Mouse (Mus musculus) cerebellum, adult 9-10 months (tissue): ENCODE measurements around the gene Apon.
"Not testable (repeated sequence)": the region's sequence is repeated elsewhere in the genome, so short reads cannot be mapped to it uniquely, and the experiment has no call there.

ENCODE experiments used
- DNase-seq: peaks from one replicate; pipeline ENCODE4 v3.0.0; 2022

The Apon gene

DNA sequence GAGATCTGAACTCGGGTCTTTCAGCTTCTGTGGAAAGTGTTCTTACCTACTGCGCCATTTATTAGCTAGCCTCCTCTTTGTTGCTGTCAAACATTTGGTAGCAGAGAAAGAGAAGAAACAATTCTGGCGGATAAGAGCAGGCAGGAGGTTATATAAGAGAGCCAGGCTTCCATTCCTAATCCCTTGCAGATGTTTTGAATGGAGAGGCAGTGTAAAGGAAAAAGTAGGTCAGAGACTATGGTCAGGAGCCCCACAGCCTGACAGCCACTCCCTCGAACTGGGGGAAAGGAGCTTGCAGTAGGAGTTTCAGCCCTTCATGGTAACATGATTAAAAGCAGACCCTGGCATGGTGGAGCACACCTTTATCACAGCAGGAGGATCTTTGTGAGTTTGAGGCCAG is 17.6 kb upstream of the Apon start:
- DNase-seq = no peak

DNA sequence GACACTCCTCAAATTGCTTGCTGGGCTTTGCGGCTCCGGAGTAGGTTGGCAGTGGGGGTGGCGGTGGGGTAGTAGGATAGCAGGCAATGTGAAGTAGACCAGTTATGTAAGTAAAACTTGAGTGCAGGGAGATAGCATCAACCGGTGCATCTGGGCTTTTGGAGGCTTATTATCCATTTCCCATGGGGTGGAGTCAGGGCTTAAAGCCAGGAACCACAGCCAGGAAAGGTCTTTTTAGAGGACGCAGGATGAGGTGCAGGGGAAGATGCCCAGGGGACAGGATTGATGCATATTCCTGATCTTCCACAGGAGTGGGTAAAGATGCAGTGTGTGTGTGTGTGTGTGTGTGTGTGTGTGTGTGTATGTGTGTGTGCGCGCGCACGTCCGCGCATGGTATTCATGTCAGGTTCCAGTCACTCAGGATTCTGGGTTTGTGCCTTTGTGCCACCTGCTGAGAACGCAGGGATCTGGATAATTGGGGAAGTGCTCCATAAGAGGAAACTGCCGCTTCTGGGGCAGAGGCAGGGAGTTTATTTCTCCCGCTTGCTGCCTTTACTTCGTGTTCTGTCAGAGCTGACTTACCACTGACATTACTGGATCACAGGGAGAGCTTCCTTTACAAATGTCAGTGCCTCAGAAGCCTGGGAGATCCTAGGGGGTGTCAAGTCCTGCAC is 16.0 kb upstream of the Apon start:
- peak; percentile 63 for DNase-seq

DNA sequence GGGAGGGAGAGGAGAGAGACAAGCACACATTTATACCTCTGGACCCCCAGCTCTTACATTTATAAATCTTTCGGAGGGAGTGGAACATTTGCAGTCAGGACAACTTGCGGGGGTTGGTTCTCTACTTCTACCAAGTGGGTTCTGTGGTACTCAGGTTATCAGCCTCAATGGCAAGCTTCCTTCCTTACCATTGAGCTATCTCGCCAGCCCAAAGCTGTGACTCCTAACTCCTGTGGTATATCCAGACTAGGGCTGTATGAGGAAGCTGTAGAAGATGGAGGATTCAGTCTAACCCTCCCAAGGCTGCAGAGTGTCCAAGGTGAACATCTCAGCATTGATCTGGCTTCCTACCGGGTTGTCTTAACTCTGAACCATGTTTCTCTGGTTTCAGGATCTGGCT is 14.8 kb upstream of the Apon start:
- no peak for DNase-seq

DNA sequence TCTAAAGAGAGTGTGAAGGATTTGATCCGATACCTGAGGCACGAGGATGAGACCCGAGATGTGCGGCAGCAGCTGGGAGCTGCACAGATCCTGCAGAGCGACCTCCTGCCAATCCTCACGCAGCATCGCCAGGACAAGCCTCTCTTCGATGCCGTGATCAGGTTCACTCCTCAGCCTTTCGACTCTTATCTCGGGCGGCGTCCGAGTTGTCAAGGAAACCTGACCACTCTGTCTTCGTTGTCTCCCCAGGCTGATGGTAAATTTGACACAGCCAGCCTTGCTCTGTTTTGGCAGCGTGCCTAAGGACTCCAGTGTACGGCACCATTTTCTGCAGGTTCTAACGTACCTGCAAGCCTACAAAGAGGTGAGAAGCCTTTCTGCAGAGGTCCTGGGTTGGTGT is 13.8 kb upstream of the Apon start:
- no peak for DNase-seq

DNA sequence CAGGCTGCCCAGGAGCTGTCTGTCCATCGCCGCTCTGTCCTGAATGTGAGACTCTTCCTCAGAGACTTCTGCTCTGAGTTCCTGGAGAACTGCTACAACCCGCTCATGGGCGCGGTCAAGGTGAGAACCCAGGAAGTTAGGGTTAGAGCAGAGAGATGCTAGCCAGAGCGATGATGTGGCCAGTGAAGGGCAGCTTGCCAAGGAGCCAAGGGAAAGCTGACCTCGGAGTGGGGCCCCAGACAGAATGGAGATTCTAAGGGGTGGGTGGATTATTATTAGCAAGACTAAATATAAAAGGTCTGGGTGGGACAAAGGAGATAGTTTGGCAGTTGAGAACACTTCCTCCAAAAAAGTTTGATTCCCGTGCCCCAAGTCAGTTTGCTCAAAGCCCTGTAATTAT is 10.6 kb upstream of the Apon start:
- no peak for DNase-seq

DNA sequence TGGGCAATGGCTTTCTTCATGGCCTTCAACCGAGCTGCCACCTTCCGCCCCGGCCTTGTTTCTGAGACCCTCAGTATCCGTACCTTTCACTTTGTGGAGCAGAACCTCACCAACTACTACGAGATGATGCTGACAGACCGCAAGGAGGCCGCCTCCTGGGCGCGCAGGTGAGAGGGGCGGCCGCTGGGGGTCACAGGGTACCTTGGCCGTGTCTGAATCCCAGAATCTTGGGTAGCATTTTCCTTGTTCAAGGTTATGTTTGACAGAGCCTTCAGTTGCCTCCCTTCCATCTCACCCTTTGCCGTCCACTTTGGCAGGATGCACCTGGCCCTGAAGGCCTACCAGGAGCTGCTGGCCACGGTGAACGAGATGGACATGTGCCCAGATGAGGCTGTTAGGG is 9.8 kb upstream of the Apon start:
- DNase-seq = no peak

DNA sequence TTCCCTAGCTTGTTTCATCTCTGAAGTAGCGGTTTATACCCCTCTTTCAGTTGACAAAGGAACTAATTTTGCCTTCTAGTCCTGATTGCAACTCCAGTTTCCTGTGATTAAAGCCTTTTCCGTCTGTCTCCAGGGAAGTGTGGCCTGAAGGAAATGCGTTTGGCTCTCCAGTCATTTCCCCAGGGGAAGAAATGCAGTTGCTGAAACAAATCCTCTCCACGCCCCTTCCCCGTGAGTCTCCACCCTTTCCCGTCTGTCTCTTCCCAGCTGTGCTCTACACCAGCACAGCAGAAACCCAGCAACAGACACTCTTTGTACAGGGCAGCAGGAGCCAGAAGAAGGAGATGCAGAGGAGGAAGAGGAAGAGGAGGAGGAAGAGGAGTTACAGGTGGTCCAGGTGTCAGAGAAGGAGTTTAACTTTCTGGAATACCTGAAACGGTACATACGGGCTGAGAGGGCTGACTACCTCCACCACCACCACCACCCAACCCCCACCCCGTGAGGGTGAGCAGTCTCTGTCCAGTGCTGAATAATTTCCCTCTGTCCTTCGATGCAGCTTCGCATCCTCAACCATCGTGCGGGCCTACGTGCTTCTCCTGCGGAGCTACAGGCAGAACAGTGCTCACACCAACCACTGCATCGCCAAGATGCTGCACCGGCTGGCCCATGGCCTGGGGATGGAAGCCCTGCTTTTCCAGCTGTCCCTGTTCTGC is 6.7 kb upstream of the Apon start:
- DNase-seq = no peak

DNA sequence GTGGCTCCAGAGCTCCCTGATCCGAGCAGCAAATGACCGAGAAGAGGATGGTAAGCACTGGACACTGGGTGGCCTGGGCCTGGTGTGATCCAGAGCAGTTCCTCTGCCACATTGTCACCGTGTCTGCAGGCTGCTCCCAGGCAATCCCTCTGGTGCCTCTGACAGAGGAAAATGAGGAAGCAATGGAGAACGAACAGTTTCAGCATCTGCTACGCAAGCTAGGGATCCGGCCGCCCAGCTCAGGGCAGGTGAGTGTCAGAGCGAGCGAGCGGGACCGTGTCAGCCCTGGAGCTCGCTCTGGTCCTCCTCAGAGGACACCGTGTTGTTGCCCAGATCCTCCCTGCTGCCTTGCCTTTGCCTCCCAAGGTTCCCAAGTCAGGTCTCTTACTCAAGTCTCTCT is 3.3 kb upstream of the Apon start:
- DNase-seq = no peak

DNA sequence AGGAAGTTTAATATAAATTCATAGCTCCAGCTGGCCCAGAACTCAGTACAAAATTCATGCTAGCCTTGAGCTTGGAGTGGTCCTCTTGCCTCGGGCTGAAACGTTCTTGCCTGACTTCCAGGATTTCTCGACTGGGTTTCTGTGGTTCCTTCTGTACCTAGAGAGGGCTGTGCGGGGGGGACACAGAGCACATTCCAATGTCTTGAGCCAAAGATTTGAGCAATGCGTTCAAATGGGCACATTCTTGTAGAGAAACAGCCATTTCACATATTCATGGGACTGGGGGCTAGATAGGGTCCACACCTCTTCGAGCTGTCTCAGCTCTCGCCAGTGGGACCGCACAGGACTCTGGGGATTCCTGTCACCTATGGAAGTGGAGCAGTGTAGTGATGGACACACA is 2.0 kb downstream of the Apon start:
- no peak for DNase-seq

DNA sequence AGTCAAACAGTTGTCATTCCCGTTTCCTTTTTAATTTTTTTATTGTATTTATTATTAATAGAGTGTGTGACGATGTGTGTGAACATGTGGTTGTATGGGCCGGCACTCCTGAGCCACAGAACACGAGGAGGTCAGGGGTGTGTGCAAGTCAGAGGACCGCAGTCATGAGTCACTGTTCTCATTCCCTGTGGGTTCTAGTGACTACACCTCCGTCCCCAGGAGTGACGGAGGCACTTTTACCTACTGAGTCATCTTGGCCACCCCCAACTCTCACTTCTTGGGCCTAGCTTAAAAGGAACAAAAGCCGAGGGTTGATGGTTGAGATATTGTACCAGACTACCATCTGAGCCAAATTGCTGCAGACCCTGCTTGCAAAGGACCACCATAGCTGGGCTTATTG is 2.4 kb downstream of the Apon start:
- DNase-seq = no peak

DNA sequence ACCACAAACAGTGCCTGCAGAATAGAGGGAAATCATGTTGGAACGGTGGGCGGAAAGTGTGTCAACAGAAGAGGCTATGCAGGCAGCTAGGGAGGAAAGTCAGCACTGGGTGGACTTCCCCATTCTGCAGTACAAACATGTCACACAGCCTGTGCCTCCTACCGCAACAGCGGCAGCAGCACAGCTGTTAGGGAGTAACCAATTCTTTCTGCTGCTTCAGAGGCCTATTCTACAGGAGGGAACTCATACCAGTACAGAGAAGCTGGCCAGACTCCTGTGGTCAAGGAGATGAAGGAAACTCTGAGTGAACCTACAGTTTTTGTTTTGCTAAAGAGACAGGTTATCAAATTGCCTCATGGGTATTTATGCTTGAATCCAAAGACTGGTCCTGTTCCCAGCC is 5.1 kb downstream of the Apon start:
- DNase-seq = no peak

DNA sequence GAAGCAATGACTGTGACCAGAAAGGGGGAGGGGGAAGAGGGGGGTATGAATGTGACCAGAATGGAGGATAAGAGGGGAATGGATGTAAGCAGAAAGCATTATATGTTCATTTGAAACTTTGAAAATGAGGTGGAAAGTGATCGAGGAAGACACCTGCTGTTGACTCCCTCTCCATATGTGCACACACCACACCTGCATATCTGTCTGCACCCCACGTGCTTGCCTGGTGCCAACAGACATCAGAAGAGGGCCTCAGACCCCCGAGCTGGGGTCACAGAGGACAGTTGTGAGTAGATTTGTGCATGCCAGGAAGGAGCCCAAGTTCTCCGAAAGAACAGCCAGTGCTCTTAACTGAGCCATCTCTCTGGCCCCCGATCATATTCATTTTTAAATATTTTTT is 6.0 kb downstream of the Apon start:
- DNase-seq = no peak

DNA sequence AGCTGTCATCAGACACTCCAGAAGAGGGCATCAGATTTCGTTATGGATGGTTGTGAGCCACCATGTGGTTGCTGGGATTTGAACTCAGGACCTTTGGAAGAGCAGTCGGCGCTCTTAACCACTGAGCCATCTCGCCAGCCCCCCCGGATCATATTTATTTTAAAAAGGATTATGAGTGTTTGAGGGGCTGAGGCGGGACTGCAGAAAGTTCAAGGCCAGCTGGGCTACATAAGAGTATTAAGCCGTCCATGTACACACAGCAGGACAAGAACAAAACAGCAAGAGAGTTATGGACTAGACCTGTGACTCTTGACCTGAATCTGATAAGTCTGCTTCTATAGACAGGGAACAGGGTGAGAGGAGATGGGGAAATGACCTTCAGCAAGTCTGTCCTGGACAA is 6.5 kb downstream of the Apon start:
- DNase-seq = not testable (repeated sequence)

DNA sequence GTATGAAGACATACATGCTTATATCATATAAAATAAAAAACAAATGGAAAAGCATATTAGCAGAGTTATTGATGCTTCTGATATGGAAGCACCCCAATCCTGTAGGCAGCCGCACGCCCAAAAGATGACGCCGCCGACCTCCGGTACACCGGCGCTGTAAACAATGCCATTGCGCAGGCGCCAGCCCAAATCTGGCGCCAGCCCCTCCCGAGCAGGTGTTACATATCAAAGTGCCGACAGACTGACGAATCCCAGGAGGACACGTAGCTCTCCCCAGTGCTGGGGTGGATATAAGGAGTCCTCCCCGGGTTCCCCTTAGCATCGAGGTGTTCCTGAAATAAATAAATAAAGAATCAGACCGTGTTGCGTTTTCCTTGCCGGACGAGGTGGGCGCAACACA is 8.4 kb downstream of the Apon start:
- DNase-seq = no peak

DNA sequence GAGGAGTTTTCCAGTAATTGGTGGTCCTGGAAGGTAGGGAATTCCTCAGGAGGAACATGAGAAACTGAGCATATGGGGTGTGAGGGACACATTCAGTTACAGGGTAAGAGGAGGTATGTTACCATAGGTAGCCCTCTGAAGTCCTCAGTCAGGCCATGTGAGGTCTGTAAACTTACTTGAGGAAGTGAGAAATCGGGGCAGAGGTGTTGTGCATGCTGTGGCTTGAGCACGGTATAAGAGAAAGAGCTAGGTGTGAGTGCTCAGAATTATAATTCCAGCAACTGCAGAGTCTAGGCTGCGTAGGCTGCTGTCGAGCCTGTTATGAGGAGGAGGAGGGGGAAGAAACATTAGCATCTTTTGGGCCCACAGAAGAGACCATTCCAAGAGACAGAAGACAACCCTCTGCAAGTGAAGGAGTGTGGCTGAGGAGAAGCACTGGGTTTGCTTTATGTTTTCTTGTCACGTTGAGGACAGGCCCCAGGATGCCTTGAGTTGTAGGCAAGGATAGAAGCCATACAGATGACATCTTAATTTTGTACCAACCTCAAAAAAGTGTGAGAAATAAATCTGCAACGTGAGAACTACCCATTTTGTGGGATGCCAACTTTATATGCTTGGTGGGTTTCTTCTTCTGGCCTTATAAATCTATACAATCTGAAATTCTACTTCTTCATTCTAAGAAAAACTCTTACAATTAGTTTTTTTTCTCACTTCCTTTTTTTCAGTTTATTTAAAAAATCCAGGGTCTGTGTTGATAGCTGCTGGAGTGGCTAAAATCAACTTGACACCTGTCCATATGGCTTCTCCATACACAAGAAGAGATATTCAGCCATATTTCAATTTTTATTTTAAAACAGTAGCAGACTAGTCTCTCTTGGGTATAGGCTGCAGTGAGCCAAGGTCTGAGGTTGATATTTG is 9.8 kb downstream of the Apon start:
- no peak for DNase-seq

DNA sequence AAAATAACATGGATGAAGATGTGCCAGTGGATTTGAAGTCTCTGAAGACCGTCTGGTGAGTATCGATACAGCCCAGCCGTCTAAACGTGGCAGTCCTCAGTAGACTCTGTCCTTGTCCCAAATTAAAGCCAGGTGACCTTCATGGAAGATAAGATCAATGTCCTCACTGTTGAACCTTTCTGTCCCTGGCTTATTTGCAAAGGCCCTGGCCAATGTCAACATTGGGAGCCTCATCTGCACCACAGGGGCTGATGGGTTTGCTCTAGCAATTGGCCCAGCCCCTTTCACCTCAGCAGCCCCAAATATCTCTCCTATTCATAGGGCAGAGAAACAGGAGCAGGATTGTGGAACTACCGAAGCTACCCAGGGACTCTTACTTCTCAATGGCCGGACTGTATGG is 14.5 kb downstream of the Apon start, which contains the start of gene Apof:
Gene Apof, plus strand, starts transcription at position 301 of the 400 bp plus-strand sequence.
- no peak for DNase-seq

DNA sequence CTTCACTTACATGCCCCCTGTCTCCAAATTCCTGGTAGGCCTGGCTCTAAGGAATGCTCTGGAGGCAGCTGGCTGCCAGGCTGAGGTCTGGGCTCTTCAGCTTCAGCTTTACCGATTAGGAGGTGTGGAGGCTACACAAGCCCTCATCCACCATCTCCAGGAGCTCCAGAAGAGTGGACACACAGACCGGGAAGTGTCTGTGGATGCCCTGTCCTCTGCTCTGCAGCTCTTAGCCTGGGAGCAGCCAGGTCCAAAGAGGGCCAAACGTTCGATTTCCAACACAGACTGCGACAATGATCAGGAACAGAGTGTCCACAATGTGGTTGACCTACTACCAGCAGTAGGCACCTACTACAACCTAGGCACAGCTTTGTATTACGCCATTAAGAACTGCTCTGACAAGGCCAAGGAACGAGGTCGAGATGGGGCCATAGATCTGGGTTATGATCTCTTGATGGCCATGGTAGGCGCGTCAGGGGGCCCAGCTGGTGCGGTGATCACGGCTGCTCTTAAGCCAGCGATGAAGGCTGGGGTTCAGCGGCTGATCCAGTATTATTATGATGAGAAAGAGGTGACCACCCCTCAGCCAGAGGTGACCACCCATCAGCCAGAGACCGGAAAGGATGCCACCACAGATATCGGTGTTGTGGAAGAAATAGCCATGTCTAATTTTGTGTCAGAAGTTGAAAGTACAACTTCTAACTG is 15.5 kb downstream of the Apon start:
- DNase-seq = peak; percentile 53

DNA sequence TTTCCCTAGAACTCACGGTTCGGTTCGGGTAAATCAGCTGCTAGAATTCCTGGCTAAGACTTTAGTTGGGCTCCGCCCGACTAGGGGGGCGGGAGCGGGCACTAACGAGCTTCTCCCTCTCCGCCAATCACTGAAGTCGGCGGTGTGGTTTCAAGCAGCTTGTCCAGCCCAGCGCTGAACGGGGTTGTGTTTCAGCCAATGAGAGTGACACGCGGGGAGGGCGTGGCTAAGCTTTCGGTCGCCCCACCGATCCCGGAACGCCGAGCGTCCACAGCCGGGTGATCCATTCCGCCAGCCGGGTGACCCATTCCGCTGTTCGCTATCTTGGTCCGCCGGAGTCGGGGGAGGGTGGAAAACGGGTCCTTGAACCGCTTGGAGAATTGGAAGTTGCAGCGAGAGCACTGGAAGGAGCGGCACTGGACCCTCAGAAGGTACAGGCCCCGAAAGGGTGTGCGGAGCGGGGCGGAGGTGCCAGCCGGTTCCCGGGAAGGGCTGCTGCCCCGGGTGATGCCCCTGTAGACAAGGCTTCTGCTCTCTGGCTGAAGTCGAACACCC is 16.5 kb downstream of the Apon start, which contains the start of gene Stat2:
Gene Stat2, plus strand, starts transcription at position 273 of the 555 bp plus-strand sequence.
- DNase-seq = peak; percentile 98

DNA sequence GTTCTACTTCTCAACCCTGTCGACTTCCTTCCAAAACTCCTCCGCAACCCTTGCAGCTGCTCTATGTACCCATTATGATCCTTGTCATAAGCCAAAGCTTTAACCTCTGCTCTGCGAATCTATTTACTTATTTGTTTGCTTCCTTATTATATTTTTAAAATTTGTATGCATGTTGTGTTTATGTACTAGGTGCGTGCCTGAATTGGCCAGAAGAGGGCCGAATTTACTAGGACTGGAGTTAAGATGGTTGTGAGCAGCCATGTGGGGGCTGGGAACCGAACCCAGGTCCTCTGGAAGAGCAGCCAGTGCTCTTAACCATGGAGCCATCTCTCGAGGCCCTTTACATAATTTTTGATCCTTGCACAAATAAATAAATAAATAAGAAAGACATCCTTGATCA is 17.0 kb downstream of the Apon start:
- DNase-seq = peak; percentile 53

DNA sequence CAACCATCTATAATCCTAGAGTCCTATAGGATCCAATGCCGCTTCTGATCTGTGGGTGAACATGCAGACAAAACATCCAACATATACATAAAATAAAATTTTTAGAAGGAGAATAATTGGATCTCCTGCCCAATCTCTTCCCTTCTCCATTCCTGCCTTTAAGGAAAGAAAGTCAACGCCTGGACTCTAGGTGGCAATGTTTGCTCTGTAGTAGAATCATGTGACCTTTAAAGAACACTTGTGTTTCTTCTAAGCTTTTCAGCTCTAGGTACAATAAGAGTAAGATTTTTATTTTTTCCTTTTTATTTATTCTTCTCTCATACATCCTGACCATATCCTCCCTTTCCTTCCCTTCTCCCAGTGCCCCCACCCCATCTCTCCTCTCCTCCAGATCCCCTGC is 18.0 kb downstream of the Apon start:
- DNase-seq = peak; percentile 69

DNA sequence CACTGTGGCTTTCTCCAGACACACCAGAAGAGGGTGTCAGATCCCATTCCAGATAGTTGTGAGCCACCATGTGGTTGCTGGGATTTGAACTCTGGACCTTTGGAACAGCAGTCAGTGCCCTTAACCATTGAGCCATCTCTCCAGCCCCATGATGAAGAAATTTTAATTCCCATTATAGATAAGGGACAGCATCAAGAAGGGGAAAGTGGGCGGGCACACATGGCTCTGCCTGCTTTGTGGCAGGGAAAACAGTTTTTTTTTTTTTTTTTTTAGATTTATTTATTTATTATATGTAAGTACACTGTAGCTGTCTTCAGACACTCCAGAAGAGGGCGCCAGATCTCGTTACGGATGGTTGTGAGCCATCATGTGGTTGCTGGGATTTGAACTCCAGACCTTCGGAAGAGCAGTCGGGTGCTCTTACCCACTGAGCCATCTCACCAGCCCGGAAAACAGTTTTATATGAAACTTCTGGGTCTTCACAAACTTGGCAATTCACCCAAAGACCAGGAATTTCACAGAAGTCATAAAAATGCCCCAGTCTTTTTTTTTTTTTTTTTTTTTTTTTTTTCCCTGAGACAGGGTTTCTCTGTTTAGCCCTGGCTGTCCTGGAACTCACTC is 19.0 kb downstream of the Apon start:
- DNase-seq = peak; percentile 39

DNA sequence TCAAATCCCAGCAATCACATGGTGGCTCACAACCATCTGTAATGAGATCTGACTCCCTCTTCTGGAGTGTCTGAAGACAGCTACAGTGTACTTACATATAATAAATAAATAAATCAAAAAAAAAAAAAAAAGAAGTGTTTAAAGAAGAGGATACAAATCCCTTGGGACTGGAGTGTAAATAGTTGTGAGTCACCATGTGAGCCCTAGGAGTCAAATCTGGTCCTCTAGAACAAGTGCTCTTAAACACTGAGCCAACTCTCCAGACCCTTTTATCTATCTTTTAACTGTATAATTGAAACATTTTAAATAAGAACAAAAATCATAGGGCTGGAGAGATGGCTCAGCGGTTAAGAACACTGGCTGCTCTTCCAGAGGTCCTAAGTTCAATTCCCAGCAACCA is 21.5 kb downstream of the Apon start:
- DNase-seq = peak; percentile 22
